Mouse (Mus musculus): ENCODE measurements around the gene Cdkn2aipnl. TPM values are rescaled to one million over a fixed set of nuclear protein-coding genes. Genes with fewer than 3 reads are reported as not detected.
A peak's percentile ranks its signal among the peaks of the same experiment; 100 is the strongest.

Cdkn2aipnl gene
- polyA plus RNA-seq, 1 experiment from 2014 or later, result 104 TPM

- Histone ChIP-seq H3K9me3 (peaks cover 3% of the 10 kb centered on the region; the same call in 1 of the 2 replicates), H3K4me2 (replicated peaks) (no peak overlapping the region), H3K27me3 (no peaks in the 10 kb centered on the region), H3K9ac (no peak overlapping the region), H3K4me1 (peaks cover 7% of the 10 kb centered on the region), H3K27ac (no peak overlapping the region), H3K4me3 (no peak overlapping the region), H3K36me3 (no peaks in the 10 kb centered on the region)
- 91% methylated on average over 9 of the region's 9 CpGs for WGBS
- no peak for ATAC-seq (ENCODE audit: insufficient number of reproducible peaks, insufficient read depth, low FRiP score, low TSS enrichment)
These were observed 17.5 kb upstream of the Cdkn2aipnl start for GRCm38 (mm10) chr11:51949919-51950318.

GRCm38 (mm10) chr11:51951861-51952420 lies 15.5 kb upstream of the Cdkn2aipnl start:
- Histone ChIP-seq H3K9me3 (peaks cover 3% of the 10 kb centered on the region; the same call in 1 of the 2 replicates), H3K4me2 (replicated peaks) (no peak overlapping the region), H3K27me3 (no peaks in the 10 kb centered on the region), H3K27ac (no peak overlapping the region), H3K9ac (no peak overlapping the region), H3K4me3 (no peak overlapping the region), H3K36me3 (no peaks in the 10 kb centered on the region), H3K4me1 (no peaks in the 10 kb centered on the region)
- no peak for ATAC-seq (ENCODE audit: insufficient number of reproducible peaks, insufficient read depth, low FRiP score, low TSS enrichment)
- 56% methylated on average over 5 of the region's 5 CpGs for WGBS

GRCm38 (mm10) chr11:51956112-51956511 lies 11.3 kb upstream of the Cdkn2aipnl start:
- 77% methylated on average over 9 of the region's 9 CpGs for WGBS
- H3K9me3 ChIP-seq, result 0 out of 2 replicates have a peak, but pooled peaks cover 3% of the 10 kb centered on the region
- no peak overlapping the region for H3K4me2 ChIP-seq (replicated peaks)
- no peaks in the 10 kb centered on the region for H3K27me3 ChIP-seq
- H3K36me3 ChIP-seq, result no peaks in the 10 kb centered on the region
- H3K4me3 ChIP-seq, result no peak overlapping the region
- H3K9ac ChIP-seq, result no peak overlapping the region
- H3K27ac ChIP-seq, result no peak overlapping the region
- ATAC-seq (ENCODE audit: insufficient number of reproducible peaks, insufficient read depth, low FRiP score, low TSS enrichment), result no peak
- no peaks in the 10 kb centered on the region for H3K4me1 ChIP-seq

- H3K4me2 ChIP-seq (replicated peaks), result no peak overlapping the region
- H3K9me3 ChIP-seq, result 0 out of 2 replicates have a peak, but pooled peaks cover 3% of the 10 kb centered on the region
- ATAC-seq (ENCODE audit: insufficient number of reproducible peaks, insufficient read depth, low FRiP score, low TSS enrichment), result no peak
- no peak overlapping the region for H3K27ac ChIP-seq
- 95% methylated on average over 4 of the region's 4 CpGs for WGBS
- no peaks in the 10 kb centered on the region for H3K36me3 ChIP-seq
- H3K27me3 ChIP-seq, result no peaks in the 10 kb centered on the region
- no peak overlapping the region for H3K9ac ChIP-seq
- H3K4me3 ChIP-seq, result no peak overlapping the region
- H3K4me1 ChIP-seq, result no peaks in the 10 kb centered on the region
These were observed 9.7 kb upstream of the Cdkn2aipnl start for GRCm38 (mm10) chr11:51957760-51958159.

GRCm38 (mm10) chr11:51959511-51959910 lies 8.0 kb upstream of the Cdkn2aipnl start:
- H3K27ac ChIP-seq, result no peak overlapping the region
- ATAC-seq (ENCODE audit: insufficient number of reproducible peaks, insufficient read depth, low FRiP score, low TSS enrichment), result no peak
- no peak overlapping the region for H3K4me2 ChIP-seq (replicated peaks)
- H3K4me1 ChIP-seq, result no peaks in the 10 kb centered on the region
- no peak overlapping the region for H3K9ac ChIP-seq
- H3K36me3 ChIP-seq, result no peaks in the 10 kb centered on the region
- WGBS, result 78% methylated on average over 5 of the region's 5 CpGs
- H3K27me3 ChIP-seq, result no peaks in the 10 kb centered on the region
- H3K4me3 ChIP-seq, result no peak overlapping the region
- H3K9me3 ChIP-seq, result 0 out of 2 replicates have a peak, but pooled peaks cover 3% of the 10 kb centered on the region

GRCm38 (mm10) chr11:51960061-51960460 lies 7.4 kb upstream of the Cdkn2aipnl start:
- no peaks in the 10 kb centered on the region for H3K36me3 ChIP-seq
- no peaks in the 10 kb centered on the region for H3K9me3 ChIP-seq
- H3K4me1 ChIP-seq, result no peaks in the 10 kb centered on the region
- no peak overlapping the region for H3K9ac ChIP-seq
- whole genome bisulfite sequencing, result 93% methylated on average over 4 of the region's 4 CpGs
- H3K27me3 ChIP-seq, result no peaks in the 10 kb centered on the region
- no peak for ATAC-seq (ENCODE audit: insufficient number of reproducible peaks, insufficient read depth, low FRiP score, low TSS enrichment)
- no peak overlapping the region for H3K4me3 ChIP-seq
- no peak overlapping the region for H3K27ac ChIP-seq
- H3K4me2 ChIP-seq (replicated peaks), result no peak overlapping the region

- Histone ChIP-seq H3K4me2 (replicated peaks) (no peak overlapping the region), H3K36me3 (no peaks in the 10 kb centered on the region), H3K9me3 (no peaks in the 10 kb centered on the region), H3K27ac (no peak overlapping the region), H3K4me1 (no peaks in the 10 kb centered on the region), H3K27me3 (no peaks in the 10 kb centered on the region), H3K4me3 (no peak overlapping the region), H3K9ac (no peak overlapping the region)
- WGBS, result 68% methylated on average over 11 of the region's 11 CpGs
- no peak for ATAC-seq (ENCODE audit: insufficient number of reproducible peaks, insufficient read depth, low FRiP score, low TSS enrichment)
These were observed 6.4 kb upstream of the Cdkn2aipnl start for GRCm38 (mm10) chr11:51960967-51961471.

- H3K36me3 ChIP-seq, result no peaks in the 10 kb centered on the region
- no peaks in the 10 kb centered on the region for H3K27me3 ChIP-seq
- H3K4me3 ChIP-seq, result no peak overlapping the region
- no peak overlapping the region for H3K27ac ChIP-seq
- no peak for ATAC-seq (ENCODE audit: insufficient number of reproducible peaks, insufficient read depth, low FRiP score, low TSS enrichment)
- H3K4me2 ChIP-seq (replicated peaks), result no peak overlapping the region
- WGBS, result 87% methylated on average over 8 of the region's 8 CpGs
- no peak overlapping the region for H3K9ac ChIP-seq
- H3K4me1 ChIP-seq, result no peaks in the 10 kb centered on the region
- no peaks in the 10 kb centered on the region for H3K9me3 ChIP-seq
These were observed 5.7 kb upstream of the Cdkn2aipnl start for GRCm38 (mm10) chr11:51961761-51962160.

- Histone ChIP-seq H3K4me1 (no peaks in the 10 kb centered on the region), H3K27me3 (no peaks in the 10 kb centered on the region), H3K4me2 (replicated peaks) (no peak overlapping the region), H3K36me3 (no peaks in the 10 kb centered on the region), H3K27ac (no peak overlapping the region), H3K9me3 (no peaks in the 10 kb centered on the region), H3K4me3 (no peak overlapping the region), H3K9ac (no peak overlapping the region)
- 90% methylated on average over 7 of the region's 7 CpGs for WGBS
- no peak for ATAC-seq (ENCODE audit: insufficient number of reproducible peaks, insufficient read depth, low FRiP score, low TSS enrichment)
These were observed 5.2 kb upstream of the Cdkn2aipnl start for GRCm38 (mm10) chr11:51962277-51962676.

- no peak overlapping the region for H3K4me3 ChIP-seq
- peaks cover 16% of the 10 kb centered on the region for H3K36me3 ChIP-seq
- H3K9ac ChIP-seq, result no peak overlapping the region
- H3K27ac ChIP-seq, result no peak overlapping the region
- no peak overlapping the region for H3K4me2 ChIP-seq (replicated peaks)
- peaks cover 7% of the 10 kb centered on the region; the same call in 1 of the 2 replicates for H3K4me1 ChIP-seq
- no peaks in the 10 kb centered on the region for H3K9me3 ChIP-seq
- WGBS, result 77% methylated on average over 5 of the region's 5 CpGs
- no peak for ATAC-seq (ENCODE audit: insufficient number of reproducible peaks, insufficient read depth, low FRiP score, low TSS enrichment)
- no peaks in the 10 kb centered on the region for H3K27me3 ChIP-seq
These were observed 810 bp upstream of the Cdkn2aipnl start for GRCm38 (mm10) chr11:51966651-51967050.

- H3K9ac ChIP-seq, result no peak overlapping the region
- ATAC-seq (ENCODE audit: insufficient number of reproducible peaks, insufficient read depth, low FRiP score, low TSS enrichment), result no peak
- peak overlapping the region; percentile 84; the same call in 1 of the 2 replicates for H3K4me2 ChIP-seq (replicated peaks)
- peaks cover 7% of the 10 kb centered on the region; the same call in 1 of the 2 replicates for H3K4me1 ChIP-seq
- WGBS, result 94% methylated on average over 9 of the region's 9 CpGs
- H3K27me3 ChIP-seq, result no peaks in the 10 kb centered on the region
- peaks cover 37% of the 10 kb centered on the region for H3K36me3 ChIP-seq
- no peaks in the 10 kb centered on the region for H3K9me3 ChIP-seq
- H3K4me3 ChIP-seq, result no peak overlapping the region
- no peak overlapping the region for H3K27ac ChIP-seq
These were observed 1.4 kb downstream of the Cdkn2aipnl start for GRCm38 (mm10) chr11:51968896-51969295.

GRCm38 (mm10) chr11:51969511-51969910 lies 2.0 kb downstream of the Cdkn2aipnl start:
- no peak overlapping the region for H3K4me3 ChIP-seq
- H3K4me2 ChIP-seq (replicated peaks), result no peak overlapping the region
- WGBS, result 87% methylated on average over 2 of the region's 2 CpGs
- no peaks in the 10 kb centered on the region for H3K27me3 ChIP-seq
- ATAC-seq (ENCODE audit: insufficient number of reproducible peaks, insufficient read depth, low FRiP score, low TSS enrichment), result no peak
- H3K27ac ChIP-seq, result no peak overlapping the region
- H3K36me3 ChIP-seq, result peaks cover 40% of the 10 kb centered on the region
- no peak overlapping the region for H3K9ac ChIP-seq
- no peaks in the 10 kb centered on the region for H3K9me3 ChIP-seq
- H3K4me1 ChIP-seq, result peaks cover 7% of the 10 kb centered on the region; the same call in 1 of the 2 replicates
